Mouse (Mus musculus) right cerebral cortex, postnatal 36 days (tissue): ENCODE measurements at regions not wholly inside any gene's neighbourhood (a gene's known extent, or its start where the extent isn't known, plus 50 kb on each side); places are given as distances from the start of the nearest gene placed in this dataset.
"Not testable (repeated sequence)": the region's sequence is repeated elsewhere in the genome, so short reads cannot be mapped to it uniquely, and the experiment has no call there.

ENCODE experiments used
- DNase-seq, 2 experiments: peaks; one replicate each; pipeline ENCODE4 v3.0.0; 2022; ENCODE audit warnings: low spot score in 2 of 2, mixed read lengths in 1 of 2

DNA sequence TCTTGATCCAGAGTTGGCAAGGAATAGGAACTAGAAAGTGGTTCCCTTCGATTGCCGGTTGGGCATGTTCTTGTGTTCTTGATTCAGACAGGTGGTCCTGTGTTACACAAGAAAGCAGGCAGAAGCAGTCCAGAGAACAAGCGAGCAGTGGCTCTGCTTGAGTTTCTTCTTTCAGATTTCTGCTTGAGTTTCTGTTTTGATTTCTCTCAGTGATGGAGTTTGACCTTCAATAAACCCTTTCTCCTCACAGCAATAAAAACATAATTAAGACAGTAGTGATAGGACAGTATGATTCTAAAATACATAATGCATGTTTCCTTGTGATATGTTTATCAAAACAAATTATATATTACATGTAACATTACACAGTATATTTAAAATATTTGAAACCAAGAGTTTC, 59.1 kb downstream of the Klf6 start:
- DNase-seq = no peak

GRCm38 (mm10) chr13:5931433-5931832, 70.2 kb downstream of the Klf6 start:
- no peak for DNase-seq

DNA sequence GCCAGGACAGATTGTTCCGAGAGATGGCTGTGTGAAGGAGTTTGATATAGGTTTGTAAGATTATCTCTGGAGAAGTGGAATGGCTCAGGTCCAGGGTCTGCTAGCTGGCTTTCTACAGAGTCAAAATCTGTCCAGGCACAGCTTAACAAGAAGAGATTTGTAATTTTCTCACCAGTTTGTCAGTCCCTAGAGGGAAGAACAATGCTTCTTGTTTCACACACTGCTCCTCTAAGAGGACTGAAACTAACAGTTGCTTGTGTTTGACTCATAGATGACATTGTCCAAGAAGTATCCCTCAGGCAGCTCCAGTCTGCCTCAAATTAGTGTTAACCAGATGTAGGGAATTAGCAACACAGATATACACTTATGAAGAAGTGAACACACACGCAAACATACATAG, 76.2 kb downstream of the Klf6 start:
- DNase-seq = no peak

GRCm38 (mm10) chr13:5937970-5938369, 76.7 kb downstream of the Klf6 start:
- no peak for DNase-seq

- no peak for DNase-seq
Observed at GRCm38 (mm10) chr13:5939368-5939767, 78.1 kb downstream of the Klf6 start.

GRCm38 (mm10) chr13:5952863-5953262, 91.6 kb downstream of the Klf6 start:
- DNase-seq = no peak

DNA sequence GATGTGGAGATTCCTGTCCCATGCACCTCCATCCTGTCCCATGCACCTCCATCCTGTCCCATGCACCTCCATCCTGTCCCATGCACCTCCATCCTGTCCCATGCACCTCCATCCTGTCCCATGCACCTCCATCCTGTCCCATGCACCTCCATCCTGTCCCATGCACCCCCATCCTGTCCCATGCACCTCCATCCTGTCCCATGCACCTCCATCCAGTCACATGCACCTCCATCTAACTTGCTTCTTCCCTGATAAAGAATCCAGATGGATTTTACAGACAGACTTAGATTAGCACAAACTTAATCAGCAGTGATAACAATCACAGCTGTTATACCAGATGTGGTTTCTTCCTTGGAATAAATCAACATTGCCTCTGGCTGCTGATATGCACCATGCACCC, 93.8 kb downstream of the Klf6 start:
- not testable (repeated sequence) for DNase-seq

- DNase-seq = no peak
Observed at GRCm38 (mm10) chr13:5956145-5956544, 94.9 kb downstream of the Klf6 start.

GRCm38 (mm10) chr13:5962947-5963346, 101.7 kb downstream of the Klf6 start:
- DNase-seq = no peak

DNA sequence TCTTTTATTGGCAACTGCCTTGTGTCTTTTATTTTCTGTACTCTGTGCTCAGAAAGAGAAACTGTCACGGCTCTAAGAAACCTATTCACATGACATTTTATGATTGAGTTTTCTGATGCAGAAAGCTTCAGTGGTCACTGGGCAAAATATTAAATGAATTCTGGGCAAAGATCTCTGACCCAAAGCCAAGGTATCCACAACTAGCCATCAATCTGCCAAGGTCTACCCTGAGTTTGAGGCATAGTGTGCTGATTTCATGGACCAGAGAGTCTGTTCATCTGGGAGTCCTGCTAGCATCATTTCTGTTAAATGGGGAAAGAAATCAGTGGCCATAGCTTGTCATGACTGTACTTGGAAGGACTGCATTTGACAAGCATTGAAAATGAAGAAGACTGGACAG, 103.3 kb downstream of the Klf6 start:
- DNase-seq = no peak

DNA sequence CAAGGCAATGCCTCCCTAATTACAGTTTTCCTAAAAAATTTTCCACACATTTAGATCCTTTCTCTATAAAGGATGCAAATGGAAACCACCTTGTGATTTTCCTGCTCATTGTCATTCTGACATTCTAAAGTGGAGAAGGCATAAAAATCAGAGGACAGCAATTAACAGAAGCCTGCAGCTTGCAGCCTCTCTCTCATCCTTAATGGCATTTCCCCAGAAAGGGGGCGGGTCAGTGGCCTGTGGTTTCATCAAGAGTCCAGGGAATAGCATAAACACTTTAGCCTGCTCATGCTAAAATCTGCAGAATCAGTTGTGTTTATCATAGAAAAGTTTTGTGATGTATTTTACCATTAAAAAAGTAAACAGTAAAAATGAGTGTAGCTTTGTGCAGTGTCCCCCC, 117.3 kb downstream of the Klf6 start:
- no peak for DNase-seq

DNA sequence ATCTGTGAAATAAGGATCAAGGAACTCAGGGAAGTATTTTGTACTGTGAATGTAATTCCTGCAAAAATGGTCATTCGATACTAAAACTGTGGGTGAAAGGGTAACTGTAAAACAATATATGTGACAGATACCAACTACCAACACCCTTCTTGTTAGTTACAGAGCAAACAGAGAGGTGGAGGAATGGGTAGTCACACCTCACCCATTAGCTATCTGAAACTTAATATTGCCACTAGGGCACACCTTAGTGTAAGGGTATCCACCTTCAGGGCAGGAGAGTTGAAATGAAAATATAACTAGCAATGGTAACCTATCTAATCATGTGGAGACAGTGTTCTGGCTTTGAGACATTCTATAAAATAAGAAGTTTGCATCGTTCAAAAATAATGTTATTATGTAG, 126.2 kb downstream of the Klf6 start:
- DNase-seq = no peak

DNA sequence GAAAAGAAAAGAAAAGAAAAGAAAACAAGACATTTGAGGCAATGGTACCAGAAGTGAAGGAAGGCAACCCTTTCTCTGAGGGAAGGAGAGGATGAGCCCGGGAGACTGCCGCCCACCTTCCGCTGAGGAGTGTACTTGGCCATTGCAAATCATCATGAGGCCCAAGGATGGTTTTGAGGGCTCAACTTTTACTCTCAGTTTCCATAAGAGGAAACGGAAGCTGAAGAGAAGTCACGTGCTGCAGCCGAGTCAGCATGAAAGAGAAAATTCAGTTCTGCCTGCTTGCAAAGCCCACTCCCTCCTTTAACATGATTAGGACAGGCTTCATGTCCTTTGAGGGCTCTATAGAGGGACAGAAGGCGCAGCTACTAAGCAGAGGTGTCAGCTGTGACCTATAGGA, 127.1 kb downstream of the Klf6 start:
- DNase-seq = no peak

- no peak for DNase-seq
Observed at GRCm38 (mm10) chr13:6000559-6001217, 139.4 kb downstream of the Klf6 start.

GRCm38 (mm10) chr13:6001218-6001564, 139.9 kb downstream of the Klf6 start:
- DNase-seq = no peak

DNA sequence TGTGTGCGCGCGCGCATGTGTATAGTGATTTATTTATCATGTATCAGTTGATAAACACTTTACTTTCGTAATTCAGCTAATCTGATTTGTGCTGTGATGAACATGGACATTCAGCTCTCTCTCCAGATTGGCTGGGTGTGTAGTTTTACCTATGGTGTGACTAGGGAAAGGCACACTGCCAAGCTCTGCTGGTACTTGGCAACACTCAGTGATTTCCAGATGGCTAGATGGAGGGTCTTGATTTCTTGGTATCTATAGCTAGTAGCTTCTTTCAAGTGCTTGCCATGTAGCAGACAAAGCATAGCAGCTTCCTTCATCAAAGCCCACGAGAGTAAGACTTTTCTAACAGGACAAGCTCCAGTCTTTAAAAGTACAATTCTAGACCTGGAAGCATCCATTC, 144.6 kb downstream of the Klf6 start:
- DNase-seq = no peak

DNA sequence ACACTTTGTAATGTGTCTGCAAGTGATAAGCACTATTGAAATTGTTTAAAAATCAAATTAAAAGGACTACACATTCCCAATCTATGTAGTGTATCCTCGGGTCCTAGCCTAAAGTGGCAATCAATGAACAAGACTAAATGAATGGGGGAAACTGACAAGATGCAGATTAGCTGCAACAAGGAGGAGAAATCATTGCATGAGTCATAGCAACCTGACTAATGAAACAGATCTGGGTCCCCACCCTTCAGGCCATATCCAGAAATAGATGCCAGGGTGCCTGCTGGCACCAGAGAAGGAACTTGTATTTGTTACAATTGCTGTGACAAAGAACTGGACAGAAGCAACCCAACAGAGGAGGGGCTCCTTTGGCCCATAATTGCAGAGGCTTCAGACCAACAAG, 148.4 kb downstream of the Klf6 start:
- DNase-seq = no peak

DNA sequence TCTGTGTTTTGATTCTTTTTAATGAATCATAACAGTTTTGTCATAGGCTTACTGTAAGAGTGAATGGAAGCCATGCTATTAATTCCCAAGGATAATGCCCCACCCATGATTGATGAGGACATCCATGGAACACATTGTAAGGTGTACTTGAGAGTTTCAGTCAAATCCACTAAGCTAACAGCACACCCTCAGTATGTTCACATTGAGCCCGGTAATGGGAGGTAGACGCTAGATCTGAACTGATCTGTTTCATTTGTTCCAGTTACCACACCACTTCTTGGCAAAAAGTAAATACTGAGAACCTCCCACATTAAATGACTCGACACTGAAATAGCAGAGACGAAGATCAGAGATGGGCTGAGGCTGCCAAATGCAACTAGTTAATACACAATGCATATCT, 165.9 kb downstream of the Klf6 start:
- DNase-seq = no peak

GRCm38 (mm10) chr13:6028878-6029277, 167.6 kb downstream of the Klf6 start:
- DNase-seq = no peak

- DNase-seq = no peak
Observed at GRCm38 (mm10) chr13:6029461-6029860, 168.2 kb downstream of the Klf6 start.

GRCm38 (mm10) chr13:6030128-6030527, 168.8 kb downstream of the Klf6 start:
- DNase-seq = no peak

GRCm38 (mm10) chr13:6040132-6040531, 178.8 kb downstream of the Klf6 start:
- no peak for DNase-seq

- DNase-seq = no peak
Observed at GRCm38 (mm10) chr13:6040663-6041062, 179.4 kb downstream of the Klf6 start.

DNA sequence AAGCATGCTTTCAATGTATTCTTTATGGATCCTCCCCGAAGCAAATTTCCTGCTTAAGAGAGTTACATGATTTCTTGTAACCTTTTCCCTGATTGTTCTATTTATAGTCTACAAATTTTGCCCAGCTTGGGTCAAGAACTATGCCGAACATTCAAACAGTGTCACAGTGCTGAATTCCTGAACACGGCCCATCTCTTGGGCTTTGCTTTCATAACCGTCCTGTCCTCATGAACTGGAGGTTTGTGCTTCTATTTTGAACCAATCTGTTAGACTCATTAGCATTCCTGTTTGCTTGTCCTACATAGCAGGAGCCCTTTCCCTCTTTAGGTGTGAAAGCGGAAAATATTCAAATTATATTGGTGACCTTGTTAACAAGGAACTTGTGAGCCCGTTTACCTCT, 181.2 kb downstream of the Klf6 start:
- no peak for DNase-seq
